In the genomic region with DNA sequence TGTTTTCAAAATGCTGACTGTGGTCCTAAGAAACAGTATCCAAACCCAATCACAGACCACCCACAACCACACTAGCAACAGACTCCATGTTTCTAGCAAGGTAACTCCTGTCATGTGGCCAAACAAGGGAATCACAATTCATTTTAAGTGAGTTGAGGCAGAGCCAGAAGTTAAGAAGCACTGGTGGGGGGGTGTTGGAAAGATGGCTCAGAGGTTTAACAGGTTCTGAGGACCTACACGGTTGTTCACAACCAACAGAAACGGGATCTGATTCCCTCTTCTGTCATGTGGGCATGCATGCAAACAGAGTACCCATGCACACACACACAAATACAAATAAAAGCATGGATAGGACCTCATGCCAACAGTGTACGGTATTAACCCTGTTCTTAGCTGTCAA, we compare ENCODE assay signal across 8 mouse cellular contexts. TPM values are rescaled to one million over a fixed set of nuclear protein-coding genes. Genes with fewer than 3 reads are reported as not detected.
DNase-seq lines count a peak whose midpoint lies in the region; ATAC-seq and TF ChIP-seq lines count a peak whose summit lies in the region.

No protein-coding gene starts in this region.

- peak overlapping the region; percentile 100 for H3K4me3 ChIP-seq in kidney, embryonic 16.5 days (ENCODE audit: low read length)
- peak overlapping the region; percentile 81 for H3K4me3 ChIP-seq in bone marrow, adult 2 months (replicated peaks; ENCODE audit: control insufficient read depth, low read depth, low read length)
- H3K4me3 ChIP-seq in hindbrain, embryonic 16.5 days (ENCODE audit: low read length): peak overlapping the region; percentile 58
- H3K4me3 ChIP-seq in midbrain, postnatal 0 days (ENCODE audit: low read depth, low read length): peak overlapping the region; percentile 97

- no peak for DNase-seq in kidney, postnatal 25 days
- no peak for DNase-seq in midbrain, postnatal 0 days (ENCODE audit: low spot score)
- no peak for DNase-seq in embryo, embryonic 10.5 days (ENCODE audit: low spot score)
- DNase-seq in adrenal gland, adult 2 months: no peak
- DNase-seq in spleen, postnatal 10 days (ENCODE audit: low spot score in 2 of 2): no peak

- WGBS in kidney, embryonic 16.5 days: 9% methylated on average over 3 of the region's 3 CpGs
- 2% methylated on average over 3 of the region's 3 CpGs for WGBS in bone marrow, adult 2 months
- 8% methylated on average over 3 of the region's 3 CpGs for WGBS in hindbrain, embryonic 16.5 days
- WGBS in midbrain, postnatal 0 days: 8% methylated on average over 3 of the region's 3 CpGs

- H3K27me3 ChIP-seq in kidney, embryonic 16.5 days (ENCODE audit: insufficient read depth, low read length): no peaks in the 10 kb centered on the region
- H3K27me3 ChIP-seq in hindbrain, embryonic 16.5 days (replicated peaks; ENCODE audit: control insufficient read depth, insufficient read depth, low read length): no peaks in the 10 kb centered on the region
- H3K27me3 ChIP-seq in midbrain, postnatal 0 days (ENCODE audit: insufficient read depth, low read length): no peaks in the 10 kb centered on the region

- TF ChIP-seq POLR2A in bone marrow, adult 2 months (IDR thresholded peaks at IDR 0.05; ENCODE audit: borderline replicate concordance, control insufficient read depth, low read depth, low read length): no peak

- peak overlapping the region; percentile 97 for H3K4me2 ChIP-seq in kidney, embryonic 16.5 days (replicated peaks; ENCODE audit: low read depth, low read length)
- H3K4me2 ChIP-seq in hindbrain, embryonic 16.5 days (ENCODE audit: low read length): peak overlapping the region; percentile 93
- H3K4me2 ChIP-seq in midbrain, postnatal 0 days (ENCODE audit: low read depth, low read length, poor library complexity, severe bottlenecking): peak overlapping the region; percentile 66

- H3K4me1 ChIP-seq in kidney, embryonic 16.5 days (ENCODE audit: insufficient read depth, low read length): peaks cover 17% of the 10 kb centered on the region
- H3K4me1 ChIP-seq in bone marrow, adult 2 months (ENCODE audit: control insufficient read depth, insufficient read depth, low read length): no peaks in the 10 kb centered on the region; the same call in 1 of the 2 replicates
- H3K4me1 ChIP-seq in hindbrain, embryonic 16.5 days (ENCODE audit: control insufficient read depth, insufficient read depth, low read depth, low read length): peaks cover 14% of the 10 kb centered on the region
- peaks cover 5% of the 10 kb centered on the region for H3K4me1 ChIP-seq in midbrain, postnatal 0 days (ENCODE audit: insufficient read depth, low read length)

- peak overlapping the region; percentile 100 for H3K9ac ChIP-seq in kidney, embryonic 16.5 days (replicated peaks; ENCODE audit: low read length)
- H3K9ac ChIP-seq in hindbrain, embryonic 16.5 days (ENCODE audit: low read depth, low read length): peak overlapping the region; percentile 79
- peak overlapping the region; percentile 94 for H3K9ac ChIP-seq in midbrain, postnatal 0 days (replicated peaks; ENCODE audit: low read length, poor library complexity, severe bottlenecking)

- no peak for ATAC-seq in kidney, embryonic 16.5 days (ENCODE audit: low FRiP score, low TSS enrichment)
- no peak for ATAC-seq in hindbrain, embryonic 16.5 days
- no peak for ATAC-seq in midbrain, postnatal 0 days (ENCODE audit: low FRiP score)

- H3K9me3 ChIP-seq in kidney, embryonic 16.5 days (ENCODE audit: low read length): no peaks in the 10 kb centered on the region
- no peaks in the 10 kb centered on the region for H3K9me3 ChIP-seq in hindbrain, embryonic 16.5 days (ENCODE audit: control insufficient read depth, low read length)
- H3K9me3 ChIP-seq in midbrain, postnatal 0 days (ENCODE audit: low read length): no peaks in the 10 kb centered on the region

- 0 out of 2 replicates have a peak overlapping the region, but pooled peaks have one; percentile 91 for H3K27ac ChIP-seq in kidney, embryonic 16.5 days (ENCODE audit: low read length)
- no peak overlapping the region for H3K27ac ChIP-seq in bone marrow, adult 2 months (ENCODE audit: control insufficient read depth, insufficient read depth, low read depth, low read length, poor library complexity)
- H3K27ac ChIP-seq in hindbrain, embryonic 16.5 days (ENCODE audit: low read depth, low read length): no peak overlapping the region
- H3K27ac ChIP-seq in midbrain, postnatal 0 days (ENCODE audit: low read depth, low read length): no peak overlapping the region; the same call in 1 of the 2 replicates

- TF ChIP-seq CTCF in bone marrow, adult 2 months (IDR thresholded peaks at IDR 0.05; ENCODE audit: control insufficient read depth, insufficient read depth, low read length): no peak
- TF ChIP-seq CTCF in midbrain, postnatal 0 days (IDR thresholded peaks at IDR 0.05): no peak

- peaks cover 39% of the 10 kb centered on the region for H3K36me3 ChIP-seq in kidney, embryonic 16.5 days (ENCODE audit: insufficient read depth, low read length)
- H3K36me3 ChIP-seq in hindbrain, embryonic 16.5 days (ENCODE audit: control insufficient read depth, insufficient read depth, low read length): peaks cover 30% of the 10 kb centered on the region
- peaks cover 31% of the 10 kb centered on the region for H3K36me3 ChIP-seq in midbrain, postnatal 0 days (ENCODE audit: insufficient read depth, low read length)

RNA-seq across cellular contexts. Expression of a gene that starts 1.2 kb away (rescaled TPM):
- polyA plus RNA-seq in kidney, embryonic 16.5 days (2015; fragmentation: Nextera tagmentation; extraction: Ambion mirVana): 372 and 438 TPM in 2 replicates
- 682 and 1,270 TPM in 2 replicates for polyA plus RNA-seq in bone marrow, adult 2 months (2011; ENCODE audit: insufficient read depth, insufficient read length, low replicate concordance, missing spikeins)
- 233 and 244 TPM in 2 replicates for polyA plus RNA-seq in hindbrain, embryonic 16.5 days (2015; fragmentation: Nextera tagmentation; extraction: Ambion mirVana)
- 601 and 1,077 TPM in 2 replicates for total RNA-seq in midbrain, postnatal 0 days (2014; rRNA removed)
- 273 and 275 TPM in 2 replicates for polyA plus RNA-seq in midbrain, postnatal 0 days (2015; fragmentation: Nextera tagmentation; extraction: Ambion mirVana)
- 100 to 1,000 TPM; 582 to 615 TPM for total RNA-seq in adrenal gland, adult 2 months (2021)
- polyA plus RNA-seq in adrenal gland, adult 2 months (2012; rRNA removed): 162 and 164 TPM in 2 replicates

RNA-seq across cellular contexts. Expression of a gene that starts 30.5 kb away (rescaled TPM):
- 45.1 and 45.2 TPM in 2 replicates for polyA plus RNA-seq in kidney, embryonic 16.5 days (2015; fragmentation: Nextera tagmentation; extraction: Ambion mirVana)
- 16.8 and 22.9 TPM in 2 replicates for polyA plus RNA-seq in bone marrow, adult 2 months (2011; ENCODE audit: insufficient read depth, insufficient read length, low replicate concordance, missing spikeins)
- 25.0 and 27.1 TPM in 2 replicates for polyA plus RNA-seq in hindbrain, embryonic 16.5 days (2015; fragmentation: Nextera tagmentation; extraction: Ambion mirVana)
- 23.3 and 27.7 TPM in 2 replicates for total RNA-seq in midbrain, postnatal 0 days (2014; rRNA removed)
- polyA plus RNA-seq in midbrain, postnatal 0 days (2015; fragmentation: Nextera tagmentation; extraction: Ambion mirVana): 19.0 and 19.3 TPM in 2 replicates
- total RNA-seq in adrenal gland, adult 2 months (2021): 10 to 100 TPM; 40.8 to 46.8 TPM
- 4.2 and 4.4 TPM in 2 replicates for polyA plus RNA-seq in adrenal gland, adult 2 months (2012; rRNA removed)
